Mouse (Mus musculus) kidney, embryonic 14.5 days (tissue): ENCODE measurements around the gene Rspo1. TPM values are rescaled to one million over a fixed set of nuclear protein-coding genes. Genes with fewer than 3 reads are reported as not detected.
"Not testable (repeated sequence)": the region's sequence is repeated elsewhere in the genome, so short reads cannot be mapped to it uniquely, and the experiment has no call there.

Experiments used
- ATAC-seq: fragments of 200-750 bp; cut with Nextera tagmentation; 2 replicates; pipeline ENCODE4 v1.8.0; 2017; ENCODE audit warnings: moderate number of reproducible peaks, mild to moderate bottlenecking, moderate TSS enrichment, moderate library complexity; ENCODE audit not compliant: low FRiP score, low TSS enrichment
- H3K27ac ChIP-seq: fragments of 300-500 bp; sonication (generic); 2 replicates; pipeline ENCODE4 v1.5.1; 2014; ENCODE audit warnings: low read depth, mild to moderate bottlenecking, low read length, moderate library complexity, mixed read lengths
- H3K27me3 ChIP-seq: fragments of 300-500 bp; sonication (generic); 2 replicates; pipeline ENCODE4 v1.6.1; 2014; ENCODE audit warnings: mild to moderate bottlenecking, low read length; ENCODE audit not compliant: control insufficient read depth, insufficient read depth
- H3K36me3 ChIP-seq: fragments of 300-500 bp; sonication (generic); 2 replicates; pipeline ENCODE4 v1.6.1; 2014; ENCODE audit warnings: low read length, mixed read lengths; ENCODE audit not compliant: control insufficient read depth, insufficient read depth
- H3K4me1 ChIP-seq: fragments of 300-500 bp; sonication (generic); 2 replicates; pipeline ENCODE4 v1.6.1; 2014; ENCODE audit warnings: low read length, mixed read lengths; ENCODE audit not compliant: control insufficient read depth, insufficient read depth
- H3K4me2 ChIP-seq: fragments of 300-500 bp; sonication (generic); replicated peaks from 2 replicates; pipeline ENCODE4 v1.6.1; 2014; ENCODE audit warnings: low read depth, mild to moderate bottlenecking, low read length
- H3K4me3 ChIP-seq: fragments of 300-500 bp; sonication (generic); 2 replicates; pipeline ENCODE4 v1.5.1; 2014; ENCODE audit warnings: mild to moderate bottlenecking, low read length
- H3K9ac ChIP-seq: fragments of 300-500 bp; sonication (generic); 2 replicates; pipeline ENCODE4 v1.6.1; 2014; ENCODE audit warnings: low read depth, mild to moderate bottlenecking, low read length, moderate library complexity
- H3K9me3 ChIP-seq: fragments of 300-500 bp; sonication (generic); 2 replicates; pipeline ENCODE4 v1.6.1; 2016; ENCODE audit warnings: low read length; ENCODE audit not compliant: control insufficient read depth
- WGBS: fragments of 180-500 bp; shearing (Covaris S2); extraction: QIAGEN DNeasy Blood & Tissue Kit; methylation state at CpG from one replicate; pipeline ENCODE4 v1.1.7; 2014; 5-methylcytosine and 5-hydroxymethylcytosine counted together
- polyA plus RNA-seq: library from polyadenylated mRNA; unstranded; fragments of >200 nt; fragmentation: Nextera tagmentation; extraction: Ambion mirVana; gene quantifications from 2 replicates; pipeline ENCODE4 v1.2.1, GENCODE M21; 2014

Gene Rspo1
- 40.0 and 44.8 TPM in 2 replicates for polyA plus RNA-seq

DNA sequence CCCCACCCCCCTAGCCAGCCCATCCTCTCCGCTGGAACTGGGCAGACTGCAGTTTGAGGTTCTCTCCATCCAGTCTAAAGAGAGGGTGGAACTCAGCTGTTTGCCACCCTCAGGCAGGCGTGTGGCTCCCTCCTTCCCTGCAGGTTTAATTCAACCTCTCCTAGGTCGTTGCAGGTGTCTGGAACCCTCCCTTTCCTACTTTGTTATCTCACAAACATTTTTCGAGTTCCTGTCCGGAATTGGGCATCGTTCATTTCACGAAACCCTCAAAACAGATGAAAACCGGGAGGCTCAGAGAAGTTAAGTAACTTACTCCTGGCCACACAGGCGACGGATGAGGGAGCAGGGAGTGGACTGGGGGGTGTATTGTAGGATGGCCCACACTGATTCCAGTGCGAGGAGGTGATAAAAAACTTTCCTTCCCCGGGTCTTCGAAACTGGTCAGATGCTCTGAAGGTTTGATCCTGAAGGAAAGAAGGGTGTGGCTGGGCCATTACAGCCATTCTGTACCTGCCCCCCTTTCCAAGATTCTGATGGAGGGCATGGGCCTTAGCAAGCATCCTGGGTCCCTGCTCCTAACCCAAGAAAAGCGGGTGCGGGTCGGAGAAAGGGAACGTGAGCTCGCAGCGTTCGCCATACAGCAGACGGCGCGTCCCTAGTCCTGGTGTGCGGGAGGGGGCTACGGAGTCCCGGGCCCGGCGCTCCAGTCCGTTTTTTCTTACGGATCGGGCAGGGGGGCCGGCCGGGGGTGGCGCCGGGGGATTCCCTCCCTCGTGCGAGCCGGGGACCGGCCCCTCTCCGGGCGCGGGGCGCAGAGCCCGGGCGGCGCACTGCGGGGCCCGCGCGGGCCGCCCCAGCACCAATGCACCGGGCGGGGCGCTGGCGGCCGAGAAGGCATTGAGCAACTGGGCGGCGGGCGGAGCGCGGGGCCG, at the start of gene Rspo1:
Gene Rspo1 (plus strand): TSS at position 760 of the 932 bp plus-strand sequence.
- Histone ChIP-seq H3K4me1 (peaks cover 32% of the 10 kb centered on the region), H3K27me3 (peaks cover 70% of the 10 kb centered on the region), H3K36me3 (no peaks in the 10 kb centered on the region), H3K9ac (peak within 1 kb of the TSS; percentile 70), H3K4me3 (peak within 1 kb of the TSS; percentile 52), H3K27ac (peak within 1 kb of the TSS; percentile 77; the same call in 1 of the 2 replicates), H3K4me2 (peak within 1 kb of the TSS; percentile 63), H3K9me3 (no peaks in the 10 kb centered on the region)
- WGBS = under 1% methylated on average over 40 of the region's 62 CpGs
- no peak for ATAC-seq

GRCm38 (mm10) chr4:124936613-124937471, 49.4 kb upstream of the Rspo1 start, which contains the start of gene 9930104L06Rik:
Gene 9930104L06Rik, plus strand, starts transcription at chr4:124937048.
- peak; percentile 99 for ATAC-seq
- no peaks in the 10 kb centered on the region for H3K9me3 ChIP-seq
- H3K4me2 ChIP-seq = peak within 1 kb of the TSS; percentile 78

DNA sequence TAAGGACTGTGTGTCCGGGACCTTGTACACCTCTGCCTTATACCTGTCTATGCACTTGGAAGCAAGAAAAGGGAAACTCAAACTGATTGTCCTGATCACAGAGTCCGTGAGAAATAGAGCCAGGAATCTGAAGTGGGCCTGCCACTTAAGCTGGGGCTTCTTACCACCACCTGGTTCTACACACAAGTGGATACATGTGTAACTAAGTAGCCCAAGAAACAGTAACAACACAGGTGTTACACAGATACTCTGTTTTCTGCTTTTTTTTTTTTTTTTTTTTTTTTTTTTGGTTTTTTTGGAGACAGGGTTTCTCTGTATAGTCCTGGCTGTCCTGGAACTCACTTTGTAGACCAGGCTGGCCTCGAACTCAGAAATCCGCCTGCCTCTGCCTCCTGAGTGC, 47.0 kb upstream of the Rspo1 start, which contains the start of gene Cdca8:
Gene Cdca8 (minus strand): TSS at position 101 of the 400 bp plus-strand sequence.
- not testable (repeated sequence) for H3K9me3 ChIP-seq, H3K4me2 ChIP-seq, H3K27ac ChIP-seq, H3K9ac ChIP-seq, ATAC-seq, H3K27me3 ChIP-seq
- peaks cover 14% of the 10 kb centered on the region; the same call in 1 of the 2 replicates for H3K4me1 ChIP-seq
- 96% methylated on average over 4 of the region's 4 CpGs for WGBS
- H3K4me3 ChIP-seq = peak within 1 kb of the TSS; percentile 90; the same call in 1 of the 2 replicates
- H3K36me3 ChIP-seq = peaks cover 31% of the 10 kb centered on the region

More at GRCm38 (mm10) chr4:124936613-124937471, 49.4 kb upstream of the Rspo1 start, which contains the start of gene 9930104L06Rik:
- H3K9ac ChIP-seq = peak within 1 kb of the TSS; percentile 86
- peaks cover 25% of the 10 kb centered on the region for H3K36me3 ChIP-seq
- H3K4me1 ChIP-seq = peaks cover 14% of the 10 kb centered on the region; the same call in 1 of the 2 replicates
- under 1% methylated on average over 52 of the region's 52 CpGs for WGBS
- H3K4me3 ChIP-seq = peak within 1 kb of the TSS; percentile 90
- H3K27me3 ChIP-seq = no peaks in the 10 kb centered on the region
- H3K27ac ChIP-seq = peak within 1 kb of the TSS; percentile 59; the same call in 1 of the 2 replicates

DNA sequence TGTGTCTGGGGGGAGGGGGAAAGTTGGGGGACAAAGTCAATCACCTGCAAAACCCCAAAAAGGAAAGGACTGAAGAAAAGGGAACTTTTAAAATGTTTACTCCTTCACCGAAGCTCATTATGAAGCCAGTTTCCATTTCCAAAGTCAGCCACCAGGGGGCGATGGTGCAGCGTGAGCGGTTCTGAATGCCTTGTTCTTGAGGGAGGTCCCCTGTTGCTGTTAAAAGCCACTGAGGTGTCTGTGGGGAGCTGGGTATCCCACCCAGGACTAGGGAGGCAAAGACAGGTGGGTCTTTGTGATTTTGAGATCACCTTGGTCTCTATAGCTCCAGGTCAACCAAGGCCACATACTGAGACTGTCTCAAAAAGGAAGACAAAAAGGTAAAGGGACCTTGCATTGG, 43.2 kb upstream of the Rspo1 start:
- H3K36me3 ChIP-seq = peaks cover 31% of the 10 kb centered on the region
- ATAC-seq = no peak
- no peak overlapping the region for H3K27ac ChIP-seq
- 10% methylated on average over 4 of the region's 4 CpGs for WGBS
- no peak overlapping the region for H3K9ac ChIP-seq
- no peaks in the 10 kb centered on the region for H3K9me3 ChIP-seq
- H3K4me2 ChIP-seq = no peak overlapping the region
- no peaks in the 10 kb centered on the region for H3K27me3 ChIP-seq
- no peak overlapping the region for H3K4me3 ChIP-seq
- H3K4me1 ChIP-seq = 0 out of 2 replicates have a peak, but pooled peaks cover 2% of the 10 kb centered on the region

DNA sequence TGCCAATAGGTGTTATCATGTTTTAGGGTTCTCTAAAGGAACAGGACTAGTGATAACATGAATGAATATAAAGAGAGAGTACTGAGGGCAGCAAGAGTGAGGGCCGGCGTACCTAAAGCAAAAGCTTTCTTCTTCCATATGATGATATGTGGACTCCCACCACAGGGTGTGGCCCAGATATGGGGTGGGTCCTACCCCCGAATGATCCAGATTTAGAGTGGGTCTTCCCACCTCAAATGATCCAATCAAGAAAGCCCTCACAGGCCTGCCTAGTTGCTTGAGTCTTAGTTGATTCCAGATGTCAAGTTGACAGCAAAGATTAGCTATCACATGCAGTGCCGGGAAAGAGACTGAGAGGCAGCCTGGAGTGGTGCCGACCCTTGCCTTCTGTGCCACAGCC, 42.4 kb upstream of the Rspo1 start:
- H3K4me2 ChIP-seq = no peak overlapping the region
- no peak overlapping the region for H3K9ac ChIP-seq
- WGBS = 89% methylated on average over 5 of the region's 5 CpGs
- H3K9me3 ChIP-seq = no peaks in the 10 kb centered on the region
- no peaks in the 10 kb centered on the region for H3K27me3 ChIP-seq
- peaks cover 26% of the 10 kb centered on the region for H3K36me3 ChIP-seq
- H3K27ac ChIP-seq = no peak overlapping the region
- H3K4me3 ChIP-seq = no peak overlapping the region
- H3K4me1 ChIP-seq = no peaks in the 10 kb centered on the region
- no peak for ATAC-seq

DNA sequence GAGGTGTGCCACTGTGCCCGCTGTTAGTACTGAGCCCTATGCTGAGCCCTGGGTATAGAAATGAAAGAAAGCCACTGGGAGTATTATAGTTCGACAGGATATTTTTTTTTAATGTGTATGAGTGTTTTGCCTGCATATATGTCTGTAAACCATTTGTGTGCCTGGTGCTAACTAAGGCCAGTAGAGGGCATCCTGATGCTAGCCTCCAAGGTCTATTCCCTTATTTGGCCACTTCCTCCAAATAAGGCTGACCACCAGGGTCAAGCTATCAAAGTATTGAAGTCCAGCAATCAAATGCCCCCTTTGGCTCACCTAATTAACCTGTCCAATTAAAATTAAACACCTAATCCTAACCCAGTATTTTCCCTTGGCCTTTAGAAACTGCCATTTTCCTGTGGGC, 41.3 kb upstream of the Rspo1 start:
- no peak for ATAC-seq
- 64% methylated on average over 2 of the region's 2 CpGs for WGBS
- H3K4me2 ChIP-seq = no peak overlapping the region
- no peak overlapping the region for H3K4me3 ChIP-seq
- H3K36me3 ChIP-seq = peaks cover 16% of the 10 kb centered on the region
- no peak overlapping the region for H3K27ac ChIP-seq
- H3K4me1 ChIP-seq = peaks cover 6% of the 10 kb centered on the region; the same call in 1 of the 2 replicates
- H3K9ac ChIP-seq = no peak overlapping the region
- no peaks in the 10 kb centered on the region for H3K9me3 ChIP-seq
- no peaks in the 10 kb centered on the region for H3K27me3 ChIP-seq

GRCm38 (mm10) chr4:124949488-124949887, 36.7 kb upstream of the Rspo1 start:
- no peak overlapping the region; the same call in 1 of the 2 replicates for H3K27ac ChIP-seq
- peaks cover 3% of the 10 kb centered on the region; the same call in 1 of the 2 replicates for H3K27me3 ChIP-seq
- H3K4me3 ChIP-seq = no peak overlapping the region
- no peaks in the 10 kb centered on the region for H3K36me3 ChIP-seq
- H3K9me3 ChIP-seq = no peaks in the 10 kb centered on the region
- ATAC-seq = no peak
- no peak overlapping the region for H3K9ac ChIP-seq
- H3K4me1 ChIP-seq = peaks cover 21% of the 10 kb centered on the region
- WGBS = 77% methylated on average over 3 of the region's 3 CpGs
- no peak overlapping the region for H3K4me2 ChIP-seq

DNA sequence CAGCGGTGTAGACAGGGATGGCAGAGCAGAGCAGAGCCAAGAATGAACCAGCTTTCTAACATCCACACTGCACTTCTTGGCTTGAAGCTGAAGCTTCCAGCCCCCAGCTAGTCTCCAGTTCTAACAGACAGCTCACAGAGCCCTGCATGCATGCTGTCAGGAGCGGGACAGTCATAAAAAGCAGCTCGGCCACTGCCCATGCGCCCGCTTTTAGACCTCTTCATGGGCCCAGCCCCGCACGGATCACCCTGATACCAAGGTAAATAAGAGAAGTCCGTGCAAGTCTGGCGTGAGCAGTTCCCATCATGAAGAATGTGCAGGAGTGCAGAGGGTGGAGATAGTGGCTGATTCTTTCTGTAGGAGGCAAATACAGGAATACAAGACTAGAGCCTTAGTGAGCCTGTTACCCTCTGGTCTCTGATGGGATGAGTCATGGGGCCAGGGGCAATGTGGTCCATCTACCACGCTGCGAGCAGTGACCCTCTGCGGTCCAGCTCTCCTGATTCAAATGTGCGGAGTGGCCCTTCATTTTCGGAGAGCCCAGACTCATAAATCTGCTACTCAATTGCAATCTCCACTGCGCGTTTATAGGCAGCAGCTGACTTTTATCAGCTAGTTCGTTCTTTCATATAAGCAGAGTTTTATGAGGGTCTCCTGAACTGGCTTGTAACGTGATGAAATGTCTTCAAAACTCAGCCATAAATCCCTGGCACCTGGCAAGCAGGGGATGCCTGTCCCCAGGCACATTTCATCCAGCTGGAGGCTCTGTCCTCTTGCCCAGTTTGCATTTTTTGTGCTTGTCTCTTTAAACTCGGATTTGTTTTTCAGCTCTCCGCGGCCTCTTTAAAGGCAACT, 35.8 kb upstream of the Rspo1 start:
- peaks cover 21% of the 10 kb centered on the region for H3K4me1 ChIP-seq
- WGBS = 24% methylated on average over 21 of the region's 21 CpGs
- no peak overlapping the region for H3K9ac ChIP-seq
- H3K9me3 ChIP-seq = no peaks in the 10 kb centered on the region
- ATAC-seq = peak; percentile 65
- no peak overlapping the region; the same call in 1 of the 2 replicates for H3K4me2 ChIP-seq
- H3K36me3 ChIP-seq = no peaks in the 10 kb centered on the region
- no peak overlapping the region; the same call in 1 of the 2 replicates for H3K27ac ChIP-seq
- no peak overlapping the region for H3K4me3 ChIP-seq
- peaks cover 6% of the 10 kb centered on the region for H3K27me3 ChIP-seq
